9 mouse cellular contexts compared by ENCODE assay signal in the genomic region with DNA sequence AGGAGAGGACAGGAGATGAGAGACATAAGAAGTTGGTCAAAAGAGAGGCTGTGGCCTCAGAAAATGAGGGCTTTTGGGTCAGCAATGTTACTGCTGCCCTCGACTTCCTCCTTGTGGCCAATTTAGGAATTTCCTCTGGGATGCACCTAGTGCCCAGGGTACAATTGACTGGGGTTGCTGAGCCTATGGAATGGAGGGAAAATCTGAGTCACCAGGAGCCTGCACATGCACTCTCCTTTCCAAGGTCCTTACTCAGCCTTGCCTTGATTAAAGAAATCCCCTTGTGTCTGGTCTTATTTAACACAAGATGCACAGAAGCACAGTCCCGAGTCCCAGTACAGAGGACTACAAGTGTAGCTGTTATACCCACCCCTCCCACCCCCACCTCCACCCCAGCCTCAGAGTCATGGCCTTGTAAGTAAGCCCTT.
A peak's percentile ranks its signal among the peaks of the same experiment; 100 is the strongest.
DNase-seq lines count a peak whose midpoint lies in the region; ATAC-seq and TF ChIP-seq lines count a peak whose summit lies in the region.
"Had no signal": no experiment of that assay in that cellular context is flagged by ENCODE, and none has a peak within 500 bp of the region (broad histone marks: within the 10 kb centered on the region; RNA-seq: fewer than 3 reads in every experiment).

No protein-coding gene starts in this region.

- H3K27me3 ChIP-seq in forebrain, embryonic 14.5 days (replicated peaks; ENCODE audit: control insufficient read depth, insufficient read depth, low read length): no peaks in the 10 kb centered on the region
- H3K27me3 ChIP-seq in intestine, embryonic 14.5 days (replicated peaks; ENCODE audit: control insufficient read depth, insufficient read depth, low read length): no peaks in the 10 kb centered on the region
- no peaks in the 10 kb centered on the region for H3K27me3 ChIP-seq in liver, embryonic 14.5 days (ENCODE audit: control insufficient read depth, insufficient read depth, low read length)

- no peak overlapping the region for H3K4me2 ChIP-seq in forebrain, embryonic 14.5 days (ENCODE audit: low read length)
- no peak overlapping the region for H3K4me2 ChIP-seq in intestine, embryonic 14.5 days (ENCODE audit: low read length)
- no peak overlapping the region for H3K4me2 ChIP-seq in liver, embryonic 14.5 days (ENCODE audit: low read depth)

- WGBS in forebrain, embryonic 14.5 days: 43% methylated on average over 2 of the region's 2 CpGs
- WGBS in intestine, embryonic 14.5 days: 46% methylated on average over 2 of the region's 2 CpGs
- WGBS in liver, embryonic 14.5 days (ENCODE audit: insufficient replicate concordance): 34% methylated on average over 2 of the region's 2 CpGs
- WGBS in olfactory bulb, adult 2 months: 35% methylated on average over 2 of the region's 2 CpGs

- no peak overlapping the region for H3K27ac ChIP-seq in left cerebral cortex, adult 2 months
- no peak overlapping the region for H3K27ac ChIP-seq in forebrain, embryonic 14.5 days (ENCODE audit: low read depth, low read length)
- peak overlapping the region; percentile 64; the same call in 1 of the 2 replicates for H3K27ac ChIP-seq in intestine, embryonic 14.5 days (ENCODE audit: low read depth)
- no peak overlapping the region for H3K27ac ChIP-seq in liver, embryonic 14.5 days
- H3K27ac ChIP-seq in olfactory bulb, adult 2 months (ENCODE audit: insufficient read depth, low read depth, low read length): no peak overlapping the region
- H3K27ac ChIP-seq: macrophage had no signal

- ATAC-seq in forebrain, embryonic 14.5 days: peak; percentile 73
- peak; percentile 72 for ATAC-seq in intestine, embryonic 14.5 days (replicated peaks; ENCODE audit: low FRiP score, low TSS enrichment, low read depth)
- ATAC-seq in liver, embryonic 14.5 days (ENCODE audit: insufficient read depth): no peak

- peak; percentile 69 for TF ChIP-seq CTCF in left cerebral cortex, adult 2 months (IDR thresholded peaks at IDR 0.05)
- peak; percentile 55 for TF ChIP-seq CTCF in liver, embryonic 14.5 days (IDR thresholded peaks at IDR 0.05; ENCODE audit: low read depth)
- TF ChIP-seq CTCF in olfactory bulb, adult 2 months (IDR thresholded peaks at IDR 0.05; ENCODE audit: insufficient read depth, low read depth, low read length): 0 out of 2 replicates have a peak, but pooled peaks have one; percentile 18

- no peak for TF ChIP-seq POLR2A in olfactory bulb, adult 2 months (IDR thresholded peaks at IDR 0.05; ENCODE audit: insufficient read depth, low read depth, low read length)

- peak in 1 of 2 experiments; percentile 13 for DNase-seq in left cerebral cortex, adult 2 months (ENCODE audit: extremely low spot score in 1 of 2, low spot score in 2 of 2)
- no peak for DNase-seq in left cerebral cortex, postnatal 36 days (ENCODE audit: low spot score in 2 of 2)
- DNase-seq in adrenal gland, postnatal 25 days: peak; percentile 44
- DNase-seq in forebrain, embryonic 14.5 days (ENCODE audit: low spot score): peak; percentile 68
- peak; percentile 74 for DNase-seq in intestine, embryonic 14.5 days (ENCODE audit: low spot score)
- DNase-seq in liver, embryonic 14.5 days (ENCODE audit: low read depth in 3 of 3, low spot score in 3 of 3): no peak
- DNase-seq in c-Kit-positive CD71-positive TER-119-positive erythroid progenitor cells, embryonic 14.5 days (ENCODE audit: low spot score): no peak

- no peaks in the 10 kb centered on the region for H3K9me3 ChIP-seq in forebrain, embryonic 14.5 days (replicated peaks; ENCODE audit: control insufficient read depth, low read length)
- no peaks in the 10 kb centered on the region for H3K9me3 ChIP-seq in intestine, embryonic 14.5 days (ENCODE audit: control insufficient read depth, low read length)
- H3K9me3 ChIP-seq in liver, embryonic 14.5 days (ENCODE audit: control insufficient read depth, low read length): no peaks in the 10 kb centered on the region

- H3K9ac ChIP-seq in forebrain, embryonic 14.5 days (ENCODE audit: low read length): no peak overlapping the region
- no peak overlapping the region for H3K9ac ChIP-seq in intestine, embryonic 14.5 days (ENCODE audit: low read length)
- H3K9ac ChIP-seq in liver, embryonic 14.5 days (replicated peaks): no peak overlapping the region

- no peaks in the 10 kb centered on the region for H3K4me1 ChIP-seq in forebrain, embryonic 14.5 days (ENCODE audit: control insufficient read depth, insufficient read depth, low read length)
- H3K4me1 ChIP-seq in intestine, embryonic 14.5 days (replicated peaks; ENCODE audit: control insufficient read depth, insufficient read depth, low read length): no peaks in the 10 kb centered on the region; the same call in 1 of the 2 replicates
- no peaks in the 10 kb centered on the region for H3K4me1 ChIP-seq in liver, embryonic 14.5 days (replicated peaks; ENCODE audit: control insufficient read depth in 2 of 2, insufficient read depth in 2 of 2, low read length in 1 of 2)
- H3K4me1 ChIP-seq in olfactory bulb, adult 2 months (ENCODE audit: control insufficient read depth, insufficient read depth, low read length): peaks cover 2% of the 10 kb centered on the region; the same call in 1 of the 2 replicates

- 0 out of 2 replicates have a peak, but pooled peaks cover 2% of the 10 kb centered on the region for H3K36me3 ChIP-seq in forebrain, embryonic 14.5 days (ENCODE audit: control insufficient read depth, insufficient read depth, low read length)
- 0 out of 2 replicates have a peak, but pooled peaks cover 3% of the 10 kb centered on the region for H3K36me3 ChIP-seq in intestine, embryonic 14.5 days (ENCODE audit: control insufficient read depth, insufficient read depth, low read length)
- H3K36me3 ChIP-seq in liver, embryonic 14.5 days (replicated peaks; ENCODE audit: control insufficient read depth, insufficient read depth, low read depth): no peaks in the 10 kb centered on the region

- no peak overlapping the region for H3K4me3 ChIP-seq in left cerebral cortex, adult 2 months
- H3K4me3 ChIP-seq in forebrain, embryonic 14.5 days (ENCODE audit: low read depth, low read length): no peak overlapping the region
- no peak overlapping the region for H3K4me3 ChIP-seq in intestine, embryonic 14.5 days (ENCODE audit: low read depth, low read length)
- no peak overlapping the region for H3K4me3 ChIP-seq in liver, embryonic 14.5 days (ENCODE audit: insufficient read depth in 1 of 2, low read depth in 2 of 2, low read length in 2 of 2)
- H3K4me3 ChIP-seq in olfactory bulb, adult 2 months (ENCODE audit: insufficient read depth, low read depth, low read length): no peak overlapping the region

- no peak for TF ChIP-seq EP300 in liver, embryonic 14.5 days (IDR thresholded peaks at IDR 0.05; ENCODE audit: low read depth)

- intact Hi-C loops in left cerebral cortex, adult 2 months (cut with DNase I): no loop called here
- intact Hi-C loops in left cerebral cortex, postnatal 36 days (cut with DNase I): loop anchor here (10.0 kb wide), 1 partner anchor 391 kb away; no protein-coding TSS in a partner anchor

Comparison
In these comparisons a context has a peak if more than half of its experiments do, and no peak if none do; other contexts are left out.
1. DNase-seq: peak in adrenal gland, postnatal 25 days (single experiment), forebrain, embryonic 14.5 days (single experiment) and intestine, embryonic 14.5 days (single experiment); none in left cerebral cortex, postnatal 36 days (0 of 2), liver, embryonic 14.5 days (0 of 3) and c-Kit-positive CD71-positive TER-119-positive erythroid progenitor cells, embryonic 14.5 days (single experiment).
2. CTCF ChIP-seq: peak in every context shown above with its lines; median percentile 69 in left cerebral cortex, adult 2 months; 55 in liver, embryonic 14.5 days; 18 in olfactory bulb, adult 2 months.